Mouse (Mus musculus) forelimb bud, embryonic 11.5 days (tissue): ENCODE measurements at regions not wholly inside any gene's neighbourhood (a gene's known extent, or its start where the extent isn't known, plus 50 kb on each side); places are given as distances from the start of the nearest gene placed in this dataset.

Experiments used
- DNase-seq: peaks from one replicate; pipeline ENCODE4 v3.0.0-alpha.2; 2012; ENCODE audit warnings: low read depth, low spot score

DNA sequence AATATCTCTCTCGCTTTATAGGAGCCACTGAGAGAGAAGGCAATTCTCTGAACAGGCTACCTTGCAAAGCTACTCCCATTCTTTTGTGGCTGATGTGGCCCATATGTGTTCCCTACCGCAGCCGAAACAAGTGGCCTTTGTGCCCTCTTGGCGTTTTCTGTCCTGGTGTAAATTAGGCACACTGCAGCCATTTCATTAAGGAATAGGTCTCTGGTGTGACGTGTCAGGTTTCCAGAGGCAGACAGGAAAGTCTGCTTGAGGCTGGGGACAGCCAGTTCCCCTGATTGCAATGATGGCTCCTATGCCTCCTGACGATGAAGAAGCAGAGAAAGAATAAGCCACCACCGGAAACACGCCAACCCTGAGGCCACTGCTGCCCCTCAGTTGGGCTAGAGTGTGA lies 59.3 kb upstream of the Bcor start:
- DNase-seq = peak; percentile 69

DNA sequence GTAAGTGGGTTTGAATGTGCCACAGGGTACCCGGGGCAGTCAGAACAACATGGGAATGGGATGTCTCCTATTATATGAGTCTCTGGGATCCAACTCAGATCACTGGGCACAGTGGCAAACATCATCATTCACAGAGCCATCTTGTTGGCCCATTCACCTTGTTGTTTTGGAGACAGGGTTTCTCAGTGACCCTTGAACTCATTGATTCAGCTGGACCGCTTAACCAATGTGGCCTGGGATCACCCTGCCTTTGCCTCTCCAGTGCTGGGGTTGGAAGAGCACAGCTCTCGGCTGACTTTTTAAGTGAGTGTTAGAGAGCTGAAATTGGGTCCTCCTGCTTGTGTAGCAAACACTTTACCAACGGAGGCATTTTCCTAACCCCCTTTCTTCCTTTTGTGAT lies 64.2 kb upstream of the Bcor start:
- no peak for DNase-seq

- no peak for DNase-seq
These were observed 65.1 kb upstream of the Bcor start for GRCm38 (mm10) chrX:12225116-12225891.

DNA sequence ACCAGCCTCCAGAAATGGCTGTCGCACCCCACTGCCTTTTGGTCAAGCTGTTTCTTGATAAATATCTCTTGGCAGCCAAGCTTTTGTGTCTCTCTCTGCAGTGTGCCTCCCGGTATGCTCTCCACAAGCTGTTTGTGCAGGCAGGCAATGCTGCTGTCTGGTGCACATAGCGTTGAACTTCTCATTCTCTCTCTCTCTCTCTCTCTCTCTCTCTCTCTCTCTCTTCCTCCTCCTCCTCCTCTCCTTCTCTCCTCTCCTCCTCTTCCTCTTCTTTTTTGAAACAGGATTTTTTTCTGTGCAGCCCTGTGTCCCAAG lies 65.7 kb upstream of the Bcor start:
- no peak for DNase-seq

DNA sequence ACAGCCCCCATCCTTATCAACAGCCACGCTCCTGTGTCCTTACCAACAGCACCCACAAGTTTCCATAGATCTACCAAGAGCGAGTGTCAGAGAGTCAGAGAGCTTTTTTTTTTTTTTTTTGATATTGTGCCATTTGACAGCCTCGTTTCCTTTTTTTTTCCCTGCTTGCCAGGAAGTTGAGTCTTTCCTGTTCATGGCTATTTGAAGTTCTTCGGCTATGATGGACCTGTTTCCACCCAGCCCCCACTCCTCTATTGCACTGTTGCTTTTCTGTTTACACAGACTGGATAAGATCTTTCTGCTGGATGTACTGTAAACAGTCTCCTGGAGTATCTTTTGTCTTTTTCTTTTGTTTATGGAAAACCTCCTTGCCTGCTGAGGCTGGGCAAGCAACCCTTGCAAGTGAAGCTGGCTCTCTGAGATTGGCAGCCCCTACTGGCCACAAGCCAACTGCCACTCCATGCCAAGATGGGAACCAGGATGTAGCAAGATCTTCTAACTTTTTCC lies 80.4 kb upstream of the Bcor start:
- no peak for DNase-seq

DNA sequence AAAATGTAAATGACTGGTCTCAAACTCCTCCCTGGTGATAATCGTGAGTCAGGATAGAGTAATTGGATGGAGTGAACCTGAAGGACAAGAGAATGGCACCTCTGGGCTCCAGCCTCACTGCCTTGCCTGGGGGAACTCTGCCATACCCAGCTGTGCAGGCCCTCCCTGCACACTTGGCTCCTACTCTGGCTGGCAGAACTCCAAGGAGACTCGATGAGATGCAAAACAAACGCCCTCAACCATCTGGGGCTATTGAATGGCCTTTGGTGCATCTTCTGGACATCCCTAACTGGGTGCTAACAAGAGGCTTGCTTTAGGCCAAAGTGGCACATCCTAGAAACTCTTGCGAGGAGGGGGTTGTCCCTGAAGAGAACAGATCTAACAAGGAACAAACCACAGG lies 81.6 kb upstream of the Bcor start:
- no peak for DNase-seq

DNA sequence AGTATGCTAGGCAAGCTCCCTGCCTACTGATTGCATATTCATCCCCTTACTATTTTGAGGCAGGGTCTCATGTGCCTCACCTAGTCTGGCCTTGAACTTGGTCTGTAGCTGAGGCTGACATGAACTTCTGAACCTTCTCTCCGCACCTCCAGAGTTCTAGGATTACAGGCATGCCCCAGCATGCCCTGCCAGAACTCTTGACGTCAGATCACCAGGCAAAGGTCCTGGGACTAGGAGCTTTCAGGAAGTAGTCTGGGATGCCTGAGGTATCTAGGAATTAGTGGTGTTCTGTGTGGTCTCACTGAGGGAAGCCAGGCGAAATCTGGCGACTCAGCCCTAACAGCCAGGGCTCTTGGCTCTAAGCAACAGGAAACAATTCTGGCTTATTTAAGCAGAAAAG lies 88.9 kb upstream of the Bcor start:
- no peak for DNase-seq

GRCm38 (mm10) chrX:12249911-12250310 lies 89.8 kb upstream of the Bcor start:
- DNase-seq = no peak

GRCm38 (mm10) chrX:12251853-12252679 lies 91.9 kb upstream of the Bcor start:
- peak; percentile 80 for DNase-seq

DNA sequence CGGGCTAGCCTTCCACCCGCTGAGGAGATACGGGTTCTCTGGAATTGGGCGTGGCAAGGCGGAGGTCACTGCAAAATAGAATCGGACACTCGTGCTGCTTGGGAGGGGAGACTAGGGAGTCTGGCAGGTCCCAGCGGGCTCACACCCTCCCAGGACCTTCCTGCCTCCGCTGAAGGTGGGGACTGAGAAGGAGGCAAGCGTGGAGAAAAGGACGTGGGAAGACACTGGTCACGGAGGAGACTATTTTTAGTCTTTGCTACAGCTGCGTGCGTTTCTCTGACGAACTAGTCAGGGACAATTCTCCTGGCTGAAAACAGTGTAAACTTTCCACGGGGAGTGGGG lies 92.5 kb upstream of the Bcor start:
- no peak for DNase-seq

- DNase-seq = no peak
These were observed 96.6 kb upstream of the Bcor start for GRCm38 (mm10) chrX:12256758-12257157.

DNA sequence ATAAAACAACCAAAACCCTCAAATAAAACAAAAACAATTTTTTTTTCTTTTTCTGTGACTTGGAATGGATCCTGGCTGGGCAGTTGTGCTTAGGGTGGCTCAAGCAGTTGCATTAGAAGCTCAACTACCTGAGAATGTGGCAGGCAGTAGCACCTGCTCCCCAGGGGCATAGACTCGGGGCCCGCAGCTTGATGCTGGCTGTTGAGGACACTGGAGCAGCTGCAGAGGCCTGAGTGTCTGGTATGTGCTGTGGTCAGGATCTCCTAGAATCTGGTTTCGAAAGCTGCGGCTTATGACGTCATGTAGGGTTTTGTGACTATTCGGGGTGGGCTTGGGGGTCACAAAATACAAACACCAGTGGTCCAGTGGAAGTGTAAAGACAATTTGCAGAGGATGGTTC lies 103.7 kb upstream of the Bcor start:
- no peak for DNase-seq

- no peak for DNase-seq
These were observed 124.6 kb upstream of the Bcor start for GRCm38 (mm10) chrX:12284741-12285140.

DNA sequence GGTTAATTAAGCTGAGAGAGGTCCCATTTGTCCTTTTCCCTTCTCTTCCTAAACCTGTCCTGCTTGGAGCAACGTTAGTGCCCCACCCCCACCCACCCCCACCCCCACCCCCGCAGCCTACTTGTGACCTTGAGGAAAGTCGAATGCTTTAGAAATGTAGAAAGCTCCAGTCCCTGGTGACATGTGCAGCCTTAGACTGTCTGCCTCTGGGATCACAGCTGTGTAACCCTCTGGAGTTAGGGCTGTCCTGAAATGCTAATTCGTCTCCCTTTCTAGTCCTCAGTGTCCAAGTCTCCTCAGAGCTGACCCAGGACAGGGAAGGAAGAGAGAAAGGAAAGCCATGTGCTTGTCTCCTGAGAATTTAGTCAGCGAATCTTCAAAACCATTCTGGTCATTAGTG lies 125.0 kb upstream of the Bcor start:
- DNase-seq = no peak

DNA sequence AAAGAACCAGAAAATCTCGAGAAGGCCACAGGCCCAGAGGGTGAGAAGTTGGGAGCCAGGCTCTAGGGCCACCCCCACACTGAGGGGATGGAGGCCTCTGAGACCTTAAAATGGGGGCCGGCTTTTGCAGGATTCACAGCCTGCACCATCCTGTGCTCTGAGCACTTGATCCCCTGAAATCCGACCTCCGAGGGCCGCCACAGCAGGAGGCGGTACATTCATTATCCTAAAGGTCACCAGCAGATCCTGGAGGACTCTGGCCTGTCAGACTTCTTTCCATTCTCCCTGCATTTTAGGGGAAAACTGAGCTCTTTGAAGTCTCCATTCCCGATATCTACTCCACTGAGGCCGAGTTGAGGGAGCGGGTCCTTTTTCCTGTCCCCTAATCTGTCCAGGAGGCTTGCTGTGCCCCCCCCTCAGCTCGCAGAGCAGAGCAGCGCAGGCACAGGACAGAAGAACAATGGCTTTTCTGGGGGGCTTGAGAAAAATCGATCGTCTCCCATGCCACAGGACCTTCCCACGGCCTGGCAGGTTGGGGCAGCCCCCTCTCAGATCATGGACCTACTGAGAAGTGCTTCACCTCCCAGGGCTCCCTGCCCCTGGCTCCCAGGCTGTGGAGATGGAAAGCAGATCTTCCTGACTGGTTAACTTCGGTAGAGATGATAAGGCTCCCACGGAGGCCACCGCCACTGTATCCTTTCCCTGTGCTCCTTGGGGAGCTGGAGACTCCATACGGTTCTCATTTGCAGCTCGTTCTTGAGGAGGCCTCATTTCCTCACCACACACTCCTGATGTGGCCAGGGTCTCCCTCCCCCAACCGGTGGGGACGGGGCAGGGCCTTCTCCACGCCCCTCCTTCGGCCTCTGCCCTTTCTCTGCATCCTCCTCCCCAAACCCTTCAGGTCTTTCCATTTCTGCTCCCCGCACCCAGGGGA lies 126.1 kb upstream of the Bcor start:
- peak; percentile 44 for DNase-seq

DNA sequence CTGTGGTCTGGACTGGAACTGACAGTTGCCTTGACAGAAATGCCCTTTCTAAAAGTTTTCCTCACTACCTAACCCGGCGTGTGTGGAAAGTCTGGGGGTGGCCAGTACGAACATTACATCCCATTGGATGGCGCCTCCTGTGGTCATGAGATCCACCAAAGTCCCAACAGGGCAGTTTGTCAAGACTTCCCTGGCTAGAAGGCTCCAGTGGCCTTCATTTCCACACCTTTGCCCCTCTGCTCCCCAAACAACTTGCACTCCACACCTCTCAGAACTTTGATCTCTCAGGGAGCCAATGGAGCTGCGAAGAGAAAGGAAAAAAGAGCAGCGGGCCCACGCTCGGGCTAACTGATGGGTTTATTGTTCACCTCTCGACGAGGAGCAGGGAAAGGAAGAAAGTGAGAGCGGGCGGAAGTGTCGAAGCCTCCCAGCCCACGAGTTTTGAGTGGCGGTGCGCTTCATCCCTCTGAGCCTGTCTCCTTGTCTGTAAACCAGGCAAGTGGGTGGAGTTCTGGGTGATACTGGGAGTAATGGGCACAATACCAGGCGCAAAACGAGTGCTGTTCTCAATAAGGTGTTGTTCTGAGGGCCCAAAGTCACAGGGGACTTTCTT lies 126.9 kb upstream of the Bcor start:
- DNase-seq = peak; percentile 34

DNA sequence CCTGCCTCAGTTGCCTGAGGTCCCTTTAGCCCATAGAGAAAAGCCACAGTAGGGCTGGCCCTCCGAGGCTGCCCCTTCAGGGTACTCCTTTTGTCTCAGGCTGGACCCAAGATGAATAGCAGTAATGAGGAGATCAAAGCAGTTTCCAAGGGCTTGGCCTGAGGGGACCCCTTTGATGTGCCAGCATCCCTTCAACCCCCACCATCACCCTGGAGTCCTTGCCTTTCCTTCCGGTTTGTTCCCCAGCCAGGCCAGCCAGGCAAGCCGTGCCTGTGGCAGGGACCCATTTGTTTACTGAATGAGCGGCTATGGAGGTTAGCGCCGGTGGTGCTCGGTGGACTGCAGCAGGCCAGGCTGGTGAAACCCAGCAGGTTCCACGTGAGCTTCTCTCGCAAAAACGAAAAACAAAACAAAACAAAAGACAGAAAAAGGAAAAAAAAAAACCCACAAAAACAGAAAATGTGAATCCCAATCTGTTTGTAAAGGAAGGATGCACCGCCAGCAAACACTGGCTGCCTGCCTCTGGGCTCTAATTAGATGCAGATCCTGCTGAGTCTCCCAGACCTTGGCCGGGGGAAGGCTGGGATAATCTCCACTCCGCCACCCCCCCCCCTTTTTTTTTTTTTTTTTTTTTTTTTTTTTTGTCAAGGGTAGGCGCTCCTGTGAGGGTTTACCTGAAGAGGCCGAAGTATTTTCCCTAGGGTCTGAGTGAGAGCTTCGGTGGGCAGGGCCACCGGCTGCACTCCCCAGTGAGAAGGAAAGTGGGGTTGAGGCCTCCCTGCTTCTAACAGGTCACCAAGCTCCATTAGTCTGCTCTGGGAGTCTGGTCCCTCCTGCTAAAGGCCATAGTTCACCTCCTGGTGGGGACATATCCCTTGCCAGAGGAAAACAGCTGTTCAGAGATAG lies 127.8 kb upstream of the Bcor start:
- no peak for DNase-seq

GRCm38 (mm10) chrX:12288562-12289117 lies 128.5 kb upstream of the Bcor start:
- no peak for DNase-seq

- DNase-seq = no peak
These were observed 133.0 kb upstream of the Bcor start for GRCm38 (mm10) chrX:12293146-12293545.

GRCm38 (mm10) chrX:12294452-12294851 lies 134.3 kb upstream of the Bcor start:
- no peak for DNase-seq
